In genomic region chr5:6590058-6590457, GRCm38 (mm10) we compare ENCODE assay signal across 23 mouse cellular contexts.
DNase-seq lines count a peak whose midpoint lies in the region; ATAC-seq and TF ChIP-seq lines count a peak whose summit lies in the region.
"Had no signal": no experiment of that assay in that cellular context is flagged by ENCODE, and none has a peak within 500 bp of the region (broad histone marks: within the 10 kb centered on the region; RNA-seq: fewer than 3 reads in every experiment).

No protein-coding gene starts in this region.

- peak; percentile 79 for ATAC-seq in forebrain, embryonic 15.5 days (replicated peaks)
- peak; percentile 70 for ATAC-seq in forebrain, embryonic 16.5 days
- ATAC-seq in midbrain, postnatal 0 days (ENCODE audit: low FRiP score), result no peak
- no peak for ATAC-seq in megakaryocyte progenitor cell, adult 5-6 weeks (replicated peaks; ENCODE audit: poor library complexity)

- 57% methylated on average over 4 of the region's 4 CpGs for WGBS in forebrain, embryonic 15.5 days
- WGBS in forebrain, embryonic 10.5 days, result 79% methylated on average over 4 of the region's 4 CpGs
- 50% methylated on average over 4 of the region's 4 CpGs for WGBS in forebrain, embryonic 16.5 days
- 45% methylated on average over 4 of the region's 4 CpGs for WGBS in midbrain, postnatal 0 days

- no peak for DNase-seq in forebrain, embryonic 10.5 days (ENCODE audit: extremely low spot score, low spot score)
- peak; percentile 24 to 41 for DNase-seq in right cerebral cortex, postnatal 10 days (ENCODE audit: low spot score in 2 of 2)
- no peak for DNase-seq in right cerebral cortex, postnatal 36 days (ENCODE audit: low spot score in 2 of 2)
- DNase-seq in midbrain, postnatal 0 days (ENCODE audit: low spot score), result peak; percentile 59
- DNase-seq: adrenal gland, postnatal 10 days; cerebellum, adult 11 months; cerebellum, postnatal 25 days; gastrocnemius, postnatal 10 days; heart, postnatal 14 days; kidney, adult 8-10 months; kidney, postnatal 10 days; liver; right cerebral cortex, adult 18-20 months; spleen, adult 18-20 months had no signal

- no peak overlapping the region for H3K4me2 ChIP-seq in forebrain, embryonic 15.5 days (replicated peaks)
- H3K4me2 ChIP-seq in forebrain, embryonic 16.5 days (ENCODE audit: low read length), result no peak overlapping the region
- no peak overlapping the region for H3K4me2 ChIP-seq in midbrain, postnatal 0 days (ENCODE audit: low read depth, low read length, poor library complexity, severe bottlenecking)
- H3K4me2 ChIP-seq: embryonic facial prominence, embryonic 13.5 days; heart, embryonic 13.5 days; hindbrain, embryonic 13.5 days; neural tube, embryonic 15.5 days had no signal

- H3K27ac ChIP-seq in forebrain, embryonic 15.5 days (replicated peaks), result no peak overlapping the region
- no peak overlapping the region for H3K27ac ChIP-seq in forebrain, embryonic 10.5 days
- H3K27ac ChIP-seq in forebrain, embryonic 16.5 days (ENCODE audit: low read length), result no peak overlapping the region
- H3K27ac ChIP-seq in midbrain, postnatal 0 days (ENCODE audit: low read depth, low read length), result no peak overlapping the region
- H3K27ac ChIP-seq: embryonic facial prominence, embryonic 13.5 days; heart, embryonic 13.5 days; hindbrain, embryonic 13.5 days; limb, embryonic 10.5 days; macrophage; neural tube, embryonic 15.5 days had no signal

- TF ChIP-seq CTCF in midbrain, postnatal 0 days (IDR thresholded peaks at IDR 0.05), result no peak

- no peak overlapping the region for H3K4me3 ChIP-seq in forebrain, embryonic 15.5 days
- no peak overlapping the region for H3K4me3 ChIP-seq in forebrain, embryonic 10.5 days
- H3K4me3 ChIP-seq in forebrain, embryonic 16.5 days (replicated peaks; ENCODE audit: low read length), result no peak overlapping the region
- no peak overlapping the region for H3K4me3 ChIP-seq in midbrain, postnatal 0 days (ENCODE audit: low read depth, low read length)
- H3K4me3 ChIP-seq: embryonic facial prominence, embryonic 13.5 days; heart, embryonic 13.5 days; hindbrain, embryonic 13.5 days; limb, embryonic 10.5 days; neural tube, embryonic 15.5 days had no signal

- H3K9me3 ChIP-seq in forebrain, embryonic 15.5 days, result no peaks in the 10 kb centered on the region
- no peaks in the 10 kb centered on the region for H3K9me3 ChIP-seq in forebrain, embryonic 10.5 days
- no peaks in the 10 kb centered on the region for H3K9me3 ChIP-seq in forebrain, embryonic 16.5 days (ENCODE audit: control insufficient read depth, low read length)
- H3K9me3 ChIP-seq in midbrain, postnatal 0 days (ENCODE audit: low read length), result no peaks in the 10 kb centered on the region
- H3K9me3 ChIP-seq: embryonic facial prominence, embryonic 13.5 days; heart, embryonic 13.5 days; hindbrain, embryonic 13.5 days; limb, embryonic 10.5 days; neural tube, embryonic 15.5 days had no signal

- H3K27me3 ChIP-seq in forebrain, embryonic 15.5 days, result no peaks in the 10 kb centered on the region
- no peaks in the 10 kb centered on the region for H3K27me3 ChIP-seq in forebrain, embryonic 10.5 days (ENCODE audit: poor library complexity, severe bottlenecking)
- no peaks in the 10 kb centered on the region for H3K27me3 ChIP-seq in forebrain, embryonic 16.5 days (replicated peaks; ENCODE audit: control insufficient read depth, insufficient read depth, low read length)
- no peaks in the 10 kb centered on the region for H3K27me3 ChIP-seq in midbrain, postnatal 0 days (ENCODE audit: insufficient read depth, low read length)
- H3K27me3 ChIP-seq: embryonic facial prominence, embryonic 13.5 days; heart, embryonic 13.5 days; hindbrain, embryonic 13.5 days; neural tube, embryonic 15.5 days had no signal

- no peaks in the 10 kb centered on the region for H3K4me1 ChIP-seq in forebrain, embryonic 15.5 days
- H3K4me1 ChIP-seq in forebrain, embryonic 10.5 days, result no peaks in the 10 kb centered on the region
- H3K4me1 ChIP-seq in forebrain, embryonic 16.5 days (replicated peaks; ENCODE audit: control insufficient read depth, insufficient read depth, low read length), result no peaks in the 10 kb centered on the region
- no peaks in the 10 kb centered on the region for H3K4me1 ChIP-seq in midbrain, postnatal 0 days (ENCODE audit: insufficient read depth, low read length)
- H3K4me1 ChIP-seq: embryonic facial prominence, embryonic 13.5 days; heart, embryonic 13.5 days; hindbrain, embryonic 13.5 days; limb, embryonic 10.5 days; neural tube, embryonic 15.5 days had no signal

- no peaks in the 10 kb centered on the region for H3K36me3 ChIP-seq in forebrain, embryonic 15.5 days
- no peaks in the 10 kb centered on the region for H3K36me3 ChIP-seq in forebrain, embryonic 10.5 days (replicated peaks)
- H3K36me3 ChIP-seq in forebrain, embryonic 16.5 days (ENCODE audit: control insufficient read depth, insufficient read depth), result no peaks in the 10 kb centered on the region
- no peaks in the 10 kb centered on the region for H3K36me3 ChIP-seq in midbrain, postnatal 0 days (ENCODE audit: insufficient read depth, low read length)
- H3K36me3 ChIP-seq: embryonic facial prominence, embryonic 13.5 days; heart, embryonic 13.5 days; hindbrain, embryonic 13.5 days; limb, embryonic 10.5 days; neural tube, embryonic 15.5 days had no signal

- H3K9ac ChIP-seq in forebrain, embryonic 15.5 days (replicated peaks), result no peak overlapping the region
- no peak overlapping the region for H3K9ac ChIP-seq in forebrain, embryonic 16.5 days (replicated peaks; ENCODE audit: low read depth, low read length)
- no peak overlapping the region for H3K9ac ChIP-seq in midbrain, postnatal 0 days (replicated peaks; ENCODE audit: low read length, poor library complexity, severe bottlenecking)
- H3K9ac ChIP-seq: embryonic facial prominence, embryonic 13.5 days; heart, embryonic 13.5 days; hindbrain, embryonic 13.5 days; neural tube, embryonic 15.5 days had no signal

Comparison
In these comparisons a context has a peak if more than half of its experiments do, and no peak if none do; other contexts are left out.
1. DNase-seq: peak in right cerebral cortex, postnatal 10 days (2 of 2) and midbrain, postnatal 0 days (single experiment); none in forebrain, embryonic 10.5 days (single experiment) and right cerebral cortex, postnatal 36 days (0 of 2).
2. ATAC-seq: peak in forebrain, embryonic 15.5 days (single experiment) and forebrain, embryonic 16.5 days (single experiment); none in midbrain, postnatal 0 days (single experiment) and megakaryocyte progenitor cell, adult 5-6 weeks (single experiment).